Mouse (Mus musculus) retina, postnatal 1 day (tissue): ENCODE results near the gene Gm20489.

Source experiments
- DNase-seq: peaks from one replicate; pipeline ENCODE4 v3.0.0-alpha.2; 2012

Gm20489 gene

GRCm38 (mm10) chrX:101268755-101269124, at the start of gene Gm20489:
Gene Gm20489 (minus strand): TSS chrX:101269023.
- DNase-seq = no peak

GRCm38 (mm10) chrX:101313625-101314359, 45.0 kb upstream of the Gm20489 start:
- DNase-seq = peak; percentile 37

DNA sequence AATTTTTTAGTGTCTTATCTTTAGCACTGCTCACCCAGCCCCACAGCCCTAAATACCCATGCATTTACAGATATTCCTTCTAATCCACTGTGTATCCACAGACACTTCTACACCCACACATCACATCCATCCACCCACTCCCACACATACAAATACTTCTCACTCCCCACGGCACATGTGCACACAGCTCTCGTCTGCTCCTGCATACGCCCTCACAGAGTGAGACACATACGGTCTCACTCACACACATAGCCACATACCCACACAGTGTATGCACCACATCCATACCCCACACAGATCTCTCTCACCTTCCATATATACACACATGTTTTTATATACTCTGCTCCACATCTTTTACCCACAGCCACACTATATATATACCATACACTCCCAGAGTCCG, 40.5 kb upstream of the Gm20489 start:
- DNase-seq = no peak

DNA sequence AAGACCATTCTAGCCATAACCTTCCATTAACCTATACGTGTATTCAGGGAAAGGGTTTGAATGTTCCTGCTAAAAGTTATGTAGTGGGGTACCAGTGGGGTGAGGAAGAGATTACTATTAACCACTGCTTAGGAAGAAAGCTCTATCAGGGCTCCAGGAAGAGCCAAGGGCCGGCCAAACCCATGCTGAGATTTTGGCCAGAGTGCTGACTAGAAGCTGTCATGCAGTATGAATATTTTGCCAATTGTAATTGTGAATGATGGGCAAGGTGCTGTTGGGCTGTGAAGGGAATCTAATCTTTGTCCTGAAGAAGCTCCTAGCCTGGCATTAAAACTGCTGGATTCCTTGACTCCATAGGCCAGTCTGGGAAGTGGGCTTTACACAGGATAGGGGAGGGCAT, 35.8 kb upstream of the Gm20489 start:
- no peak for DNase-seq

- DNase-seq = no peak
Measured at GRCm38 (mm10) chrX:101301654-101302053, 32.8 kb upstream of the Gm20489 start.

DNA sequence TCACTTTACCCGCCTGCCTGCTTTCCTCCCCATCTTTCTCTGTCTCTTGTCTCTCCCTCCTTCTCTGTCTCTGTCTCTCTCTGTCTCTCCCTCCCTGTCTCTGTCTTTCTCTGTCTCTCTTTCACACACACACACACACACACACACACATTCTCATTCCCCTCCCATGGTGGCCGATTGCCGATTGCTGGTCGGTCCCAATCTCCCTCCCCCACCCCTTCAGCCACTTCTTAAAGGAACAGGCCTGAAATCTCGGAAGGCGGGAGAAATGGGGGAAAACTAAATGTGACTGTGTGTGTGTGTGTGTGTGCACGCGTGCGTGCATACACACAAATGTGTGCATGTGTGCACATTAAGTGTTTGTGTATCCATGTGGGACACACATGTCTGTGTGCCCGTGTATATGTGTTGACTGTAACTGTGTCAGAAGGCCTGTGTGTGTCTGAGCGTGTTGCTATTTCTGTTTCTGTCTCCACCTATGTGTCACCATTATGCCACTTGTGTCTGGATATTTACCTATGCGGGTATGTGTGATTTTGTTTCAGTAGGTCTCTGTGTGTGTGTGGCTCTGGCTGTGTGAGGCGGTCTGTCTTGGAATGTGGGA, 31.7 kb upstream of the Gm20489 start:
- DNase-seq = peak; percentile 72

- peak; percentile 66 for DNase-seq
Measured at GRCm38 (mm10) chrX:101299473-101300426, 30.9 kb upstream of the Gm20489 start.

GRCm38 (mm10) chrX:101299055-101299454, 30.2 kb upstream of the Gm20489 start, which contains the start of gene Nlgn3:
Gene Nlgn3 (plus strand): TSS chrX:101299168.
- DNase-seq = peak; percentile 62

GRCm38 (mm10) chrX:101290111-101290510, 21.3 kb upstream of the Gm20489 start:
- DNase-seq = no peak

DNA sequence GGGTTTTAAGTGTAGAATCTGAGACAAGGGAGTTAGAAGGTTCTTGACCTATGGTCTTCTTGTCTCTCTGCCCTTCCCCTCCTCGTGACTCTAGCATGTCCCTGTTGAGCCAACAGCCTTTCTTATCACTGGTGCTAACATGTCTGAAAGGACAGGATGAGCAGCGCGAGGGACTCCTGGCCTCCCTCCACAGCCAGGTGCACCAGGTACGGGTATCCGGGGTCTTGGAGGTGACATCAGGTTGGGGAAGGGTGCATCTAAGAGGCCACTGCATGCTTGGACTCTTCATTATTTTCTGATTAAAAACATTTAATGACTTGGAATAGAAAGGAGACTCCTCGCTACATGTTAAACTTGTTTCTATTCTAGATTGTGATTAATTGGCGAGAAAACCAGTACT, 20.2 kb upstream of the Gm20489 start:
- DNase-seq = no peak

DNA sequence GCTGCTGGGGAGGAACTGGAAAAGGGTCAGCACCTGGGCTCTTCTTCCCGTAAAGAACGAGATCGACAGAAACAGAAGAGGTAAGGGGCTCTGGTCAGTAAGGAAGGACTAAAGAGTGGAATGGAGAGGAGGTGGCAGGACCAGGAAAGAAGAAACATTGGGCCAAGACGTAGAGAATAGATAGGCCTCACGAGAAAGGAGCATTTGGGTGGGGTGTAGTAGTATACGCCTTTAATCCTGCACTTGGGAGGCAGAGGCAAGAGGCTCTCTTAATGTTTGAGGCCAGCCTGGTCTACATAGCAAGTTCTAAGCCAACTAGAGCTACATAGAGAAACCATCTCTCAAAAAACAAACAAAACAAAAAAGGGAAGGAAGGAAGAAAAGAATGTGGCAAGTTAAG, 19.6 kb upstream of the Gm20489 start:
- DNase-seq = no peak

DNA sequence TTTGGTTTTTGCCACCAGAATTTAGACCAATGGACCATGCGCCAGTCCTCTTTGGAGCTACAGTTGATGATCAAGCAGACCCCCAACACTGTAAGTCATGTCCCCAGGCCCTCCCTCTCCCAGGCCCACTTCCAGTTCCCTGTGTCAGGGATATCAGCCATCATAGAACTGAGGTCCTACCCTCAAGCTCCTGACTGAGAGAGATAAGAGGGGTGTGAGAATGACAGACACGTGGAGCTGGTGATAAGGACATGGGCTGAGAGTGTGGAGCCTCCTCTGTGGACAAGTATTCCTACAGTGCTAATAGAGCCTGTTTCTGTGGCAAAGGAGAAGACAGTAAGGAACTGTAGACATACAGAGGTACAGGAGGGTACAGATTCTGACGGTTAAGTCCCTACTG, 18.7 kb upstream of the Gm20489 start:
- DNase-seq = no peak

- DNase-seq = no peak
Measured at GRCm38 (mm10) chrX:101285953-101286670, 17.3 kb upstream of the Gm20489 start.

GRCm38 (mm10) chrX:101285534-101285933, 16.7 kb upstream of the Gm20489 start:
- DNase-seq = peak; percentile 61

DNA sequence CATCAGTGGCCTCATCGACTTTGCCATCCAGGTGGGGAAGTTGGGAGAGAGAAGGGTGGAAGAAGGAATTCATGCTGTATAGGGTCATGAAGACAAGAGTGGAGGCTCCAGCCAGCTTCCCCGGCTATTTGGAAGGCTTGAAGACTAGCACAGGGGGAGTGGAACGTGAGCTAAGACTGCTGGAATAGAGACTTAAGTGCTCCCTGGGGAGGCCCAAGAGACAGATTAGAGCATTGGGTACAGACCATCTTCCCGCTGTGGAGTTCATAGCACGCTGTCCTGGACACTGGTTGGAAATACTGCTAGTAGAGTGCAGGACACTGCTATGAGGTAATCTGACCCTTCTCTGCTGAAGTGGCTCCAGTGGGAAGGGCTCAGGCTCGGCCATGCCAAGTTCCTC, 14.0 kb upstream of the Gm20489 start:
- DNase-seq = no peak

GRCm38 (mm10) chrX:101273875-101274738, 5.3 kb upstream of the Gm20489 start, which contains the start of gene Med12:
Gene Med12 (plus strand): TSS chrX:101274030.
- DNase-seq = peak; percentile 94

DNA sequence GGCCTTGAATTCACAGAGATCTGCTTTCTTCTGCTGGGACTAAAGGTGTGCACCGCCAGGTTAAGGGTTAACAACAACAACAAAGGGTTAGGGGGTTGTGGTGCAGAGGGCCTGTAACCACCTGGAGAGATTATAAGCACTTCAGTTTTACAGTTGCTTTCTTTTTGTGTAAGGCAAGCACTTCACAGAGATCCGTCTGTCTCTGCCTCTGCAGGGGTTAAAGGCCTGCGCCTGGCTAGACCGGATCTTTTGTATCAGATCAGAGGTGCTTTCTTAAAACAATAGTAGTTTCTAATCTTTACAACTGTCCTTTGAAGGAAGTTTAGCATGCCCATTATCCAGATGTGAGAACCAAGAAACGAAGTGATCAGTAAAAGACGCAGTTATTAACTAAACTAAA, 4.6 kb upstream of the Gm20489 start:
- no peak for DNase-seq

DNA sequence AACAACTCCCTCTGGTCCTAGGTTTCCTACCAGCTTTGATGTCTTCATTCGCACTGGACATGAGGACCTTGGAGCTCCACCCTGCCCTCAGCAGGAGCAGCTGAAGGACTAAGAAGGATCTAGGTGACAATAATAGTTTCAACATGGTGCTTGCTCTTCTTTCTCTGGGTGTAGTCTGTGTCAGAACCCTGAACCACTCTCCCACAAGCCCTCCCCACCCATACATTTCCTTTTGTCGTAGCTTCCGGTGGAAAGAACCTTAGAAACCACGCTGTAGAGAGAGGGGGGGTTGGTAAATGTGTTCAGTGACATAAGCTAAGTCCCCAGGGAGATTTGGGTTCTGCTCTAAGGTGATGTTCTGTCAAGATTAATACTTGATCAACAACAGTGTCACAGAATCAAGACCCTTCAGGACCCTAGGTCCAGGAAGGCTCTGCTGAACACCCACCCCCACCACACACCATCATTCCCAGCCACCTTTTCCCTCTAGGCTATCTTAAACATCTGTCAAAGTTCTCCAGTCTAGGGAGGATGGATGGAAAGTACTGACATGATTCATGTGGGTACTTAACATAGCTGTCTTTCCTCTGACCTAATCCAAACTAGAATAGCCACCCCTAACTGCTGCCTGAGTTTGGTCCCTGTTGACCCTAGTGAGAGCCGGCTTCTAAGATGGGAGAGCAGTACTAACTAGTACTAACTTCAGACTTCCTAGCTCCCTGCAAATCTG, 633 bp downstream of the Gm20489 start, which contains the start of gene Il2rg:
Gene Il2rg (minus strand): TSS at position 231 of the 730 bp plus-strand sequence.
- DNase-seq = no peak

GRCm38 (mm10) chrX:101266631-101267030, 2.2 kb downstream of the Gm20489 start:
- no peak for DNase-seq

DNA sequence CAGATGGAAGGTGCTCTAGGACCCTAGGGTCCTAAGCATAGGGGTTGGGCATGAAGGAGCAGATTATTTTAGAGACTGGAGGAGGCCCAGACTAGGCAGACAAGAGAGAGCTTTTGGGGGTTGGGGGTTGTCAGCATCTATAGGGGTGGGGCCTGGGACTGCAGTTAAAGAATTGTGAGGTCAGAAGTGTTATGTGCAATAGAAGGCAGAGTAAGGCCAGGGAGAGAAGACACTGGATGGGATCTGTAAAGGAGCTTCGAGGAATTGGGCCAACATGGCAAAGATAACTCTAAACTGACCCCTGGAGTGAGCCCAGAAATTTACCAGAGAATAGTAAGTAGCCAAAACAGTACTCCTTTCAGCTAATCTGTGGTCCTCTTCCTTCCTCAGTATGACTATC, 4.9 kb downstream of the Gm20489 start, which contains the start of gene Gm614:
Gene Gm614 (minus strand): TSS at position 101 of the 400 bp plus-strand sequence.
- no peak for DNase-seq
